Mouse (Mus musculus) kidney, embryonic 14.5 days (tissue): ENCODE measurements around the gene Ucp2. TPM values are rescaled to one million over a fixed set of nuclear protein-coding genes. Genes with fewer than 3 reads are reported as not detected.
"Not testable (repeated sequence)": the region's sequence is repeated elsewhere in the genome, so short reads cannot be mapped to it uniquely, and the experiment has no call there.

Experiments used
- ATAC-seq: fragments of 200-750 bp; cut with Nextera tagmentation; 2 replicates; pipeline ENCODE4 v1.8.0; 2017; ENCODE audit warnings: moderate number of reproducible peaks, mild to moderate bottlenecking, moderate TSS enrichment, moderate library complexity; ENCODE audit not compliant: low FRiP score, low TSS enrichment
- H3K27ac ChIP-seq: fragments of 300-500 bp; sonication (generic); 2 replicates; pipeline ENCODE4 v1.5.1; 2014; ENCODE audit warnings: low read depth, mild to moderate bottlenecking, low read length, moderate library complexity, mixed read lengths
- H3K27me3 ChIP-seq: fragments of 300-500 bp; sonication (generic); 2 replicates; pipeline ENCODE4 v1.6.1; 2014; ENCODE audit warnings: mild to moderate bottlenecking, low read length; ENCODE audit not compliant: control insufficient read depth, insufficient read depth
- H3K36me3 ChIP-seq: fragments of 300-500 bp; sonication (generic); 2 replicates; pipeline ENCODE4 v1.6.1; 2014; ENCODE audit warnings: low read length, mixed read lengths; ENCODE audit not compliant: control insufficient read depth, insufficient read depth
- H3K4me1 ChIP-seq: fragments of 300-500 bp; sonication (generic); 2 replicates; pipeline ENCODE4 v1.6.1; 2014; ENCODE audit warnings: low read length, mixed read lengths; ENCODE audit not compliant: control insufficient read depth, insufficient read depth
- H3K4me2 ChIP-seq: fragments of 300-500 bp; sonication (generic); replicated peaks from 2 replicates; pipeline ENCODE4 v1.6.1; 2014; ENCODE audit warnings: low read depth, mild to moderate bottlenecking, low read length
- H3K4me3 ChIP-seq: fragments of 300-500 bp; sonication (generic); 2 replicates; pipeline ENCODE4 v1.5.1; 2014; ENCODE audit warnings: mild to moderate bottlenecking, low read length
- H3K9ac ChIP-seq: fragments of 300-500 bp; sonication (generic); 2 replicates; pipeline ENCODE4 v1.6.1; 2014; ENCODE audit warnings: low read depth, mild to moderate bottlenecking, low read length, moderate library complexity
- H3K9me3 ChIP-seq: fragments of 300-500 bp; sonication (generic); 2 replicates; pipeline ENCODE4 v1.6.1; 2016; ENCODE audit warnings: low read length; ENCODE audit not compliant: control insufficient read depth
- WGBS: fragments of 180-500 bp; shearing (Covaris S2); extraction: QIAGEN DNeasy Blood & Tissue Kit; methylation state at CpG from one replicate; pipeline ENCODE4 v1.1.7; 2014; 5-methylcytosine and 5-hydroxymethylcytosine counted together
- polyA plus RNA-seq: library from polyadenylated mRNA; unstranded; fragments of >200 nt; fragmentation: Nextera tagmentation; extraction: Ambion mirVana; gene quantifications from 2 replicates; pipeline ENCODE4 v1.2.1, GENCODE M21; 2014

The Ucp2 gene
- polyA plus RNA-seq, 1 experiment from 2014 or later = 193 TPM

DNA sequence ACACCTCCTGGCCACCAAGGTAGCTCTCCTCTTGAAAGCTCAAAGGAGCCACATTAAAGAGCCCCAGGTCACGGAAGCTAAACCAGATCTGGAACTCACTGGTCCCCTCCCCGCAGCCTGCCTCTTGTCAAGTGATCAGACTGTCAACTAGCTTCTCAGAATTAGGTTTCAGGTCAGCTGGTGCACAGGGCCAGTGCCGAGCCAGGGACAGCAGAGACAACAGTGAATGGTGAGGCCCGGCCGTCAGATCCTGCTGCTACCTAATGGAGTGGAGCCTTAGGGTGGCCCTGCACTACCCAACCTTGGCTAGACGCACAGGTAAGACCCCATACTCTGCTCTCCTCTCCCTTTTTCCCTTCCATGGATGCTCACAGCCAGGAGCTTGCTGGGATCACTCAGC is 20.4 kb upstream of the Ucp2 start, which contains the start of gene Ucp3:
TSS of gene Ucp3 (plus strand) at position 214 of the 400 bp plus-strand sequence.
- H3K9me3 ChIP-seq = no peaks in the 10 kb centered on the region
- H3K27ac ChIP-seq = no peak within 1 kb of the TSS
- H3K36me3 ChIP-seq = peaks cover 24% of the 10 kb centered on the region
- no peak within 1 kb of the TSS for H3K4me3 ChIP-seq
- H3K4me2 ChIP-seq = no peak within 1 kb of the TSS
- WGBS = 57% methylated on average over 6 of the region's 6 CpGs
- H3K4me1 ChIP-seq = no peaks in the 10 kb centered on the region
- ATAC-seq = peak; percentile 15; the same call in 1 of the 2 replicates
- H3K27me3 ChIP-seq = no peaks in the 10 kb centered on the region
- no peak within 1 kb of the TSS for H3K9ac ChIP-seq

DNA sequence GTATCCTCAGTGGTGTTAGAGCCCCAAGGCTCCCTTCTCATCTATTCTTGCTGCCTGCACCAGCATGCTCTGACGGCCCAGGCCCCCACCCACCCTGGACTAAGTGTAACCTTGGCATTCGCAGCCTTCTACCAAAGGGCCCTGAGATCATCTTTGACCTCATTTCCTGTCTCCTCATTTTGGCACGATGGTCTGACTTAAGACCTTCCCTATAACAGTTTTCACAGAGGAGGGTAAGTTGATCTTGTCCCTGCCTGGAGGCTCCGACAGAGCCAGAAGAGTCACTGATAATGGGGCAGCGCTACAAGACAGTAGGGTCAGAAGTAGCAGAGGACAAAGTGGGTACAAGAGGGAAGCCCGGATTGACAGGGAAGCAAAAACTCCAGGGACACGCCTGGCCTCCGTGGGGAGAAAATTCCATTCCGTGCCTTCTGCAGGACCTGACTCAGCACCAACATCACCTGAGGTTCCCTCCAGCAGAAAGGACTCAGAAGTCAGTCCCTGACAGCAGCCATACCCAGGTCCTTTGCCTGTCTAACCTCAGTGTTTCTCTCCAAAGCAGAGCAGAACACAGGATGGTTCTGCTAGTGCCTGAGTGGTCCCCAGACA is 19.2 kb upstream of the Ucp2 start:
- no peak overlapping the region for H3K9ac ChIP-seq
- H3K4me2 ChIP-seq = no peak overlapping the region
- no peaks in the 10 kb centered on the region for H3K27me3 ChIP-seq
- no peak for ATAC-seq
- 78% methylated on average over 9 of the region's 9 CpGs for WGBS
- no peaks in the 10 kb centered on the region for H3K4me1 ChIP-seq
- no peak overlapping the region for H3K27ac ChIP-seq
- no peaks in the 10 kb centered on the region for H3K9me3 ChIP-seq
- no peak overlapping the region for H3K4me3 ChIP-seq
- H3K36me3 ChIP-seq = peaks cover 16% of the 10 kb centered on the region

DNA sequence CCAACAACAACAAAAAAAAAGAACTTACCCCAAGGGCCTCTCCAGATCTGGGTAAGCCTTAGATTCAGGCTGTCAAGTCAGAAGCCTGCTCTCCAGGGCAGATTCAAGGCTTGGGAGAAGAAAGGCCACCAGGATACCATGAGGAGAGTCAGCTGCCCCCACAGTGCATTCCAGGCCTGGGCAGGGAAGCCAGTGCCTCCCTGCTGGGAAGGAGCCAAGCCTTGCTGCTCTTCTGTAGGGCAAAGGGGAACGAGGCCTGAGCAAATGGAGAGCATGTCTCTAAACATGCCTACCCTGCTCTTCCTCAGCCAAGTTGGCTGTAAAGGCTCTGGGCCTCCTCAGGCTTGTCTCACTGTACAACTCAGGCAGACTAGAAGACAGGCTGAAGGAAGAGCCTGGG is 18.5 kb upstream of the Ucp2 start:
- ATAC-seq = no peak
- Histone ChIP-seq H3K27me3 (no peaks in the 10 kb centered on the region), H3K36me3 (peaks cover 10% of the 10 kb centered on the region), H3K4me3 (no peak overlapping the region), H3K27ac (no peak overlapping the region), H3K4me2 (no peak overlapping the region), H3K4me1 (no peaks in the 10 kb centered on the region), H3K9ac (no peak overlapping the region), H3K9me3 (no peaks in the 10 kb centered on the region)
- 56% methylated on average over 1 of the region's 1 CpGs for WGBS

DNA sequence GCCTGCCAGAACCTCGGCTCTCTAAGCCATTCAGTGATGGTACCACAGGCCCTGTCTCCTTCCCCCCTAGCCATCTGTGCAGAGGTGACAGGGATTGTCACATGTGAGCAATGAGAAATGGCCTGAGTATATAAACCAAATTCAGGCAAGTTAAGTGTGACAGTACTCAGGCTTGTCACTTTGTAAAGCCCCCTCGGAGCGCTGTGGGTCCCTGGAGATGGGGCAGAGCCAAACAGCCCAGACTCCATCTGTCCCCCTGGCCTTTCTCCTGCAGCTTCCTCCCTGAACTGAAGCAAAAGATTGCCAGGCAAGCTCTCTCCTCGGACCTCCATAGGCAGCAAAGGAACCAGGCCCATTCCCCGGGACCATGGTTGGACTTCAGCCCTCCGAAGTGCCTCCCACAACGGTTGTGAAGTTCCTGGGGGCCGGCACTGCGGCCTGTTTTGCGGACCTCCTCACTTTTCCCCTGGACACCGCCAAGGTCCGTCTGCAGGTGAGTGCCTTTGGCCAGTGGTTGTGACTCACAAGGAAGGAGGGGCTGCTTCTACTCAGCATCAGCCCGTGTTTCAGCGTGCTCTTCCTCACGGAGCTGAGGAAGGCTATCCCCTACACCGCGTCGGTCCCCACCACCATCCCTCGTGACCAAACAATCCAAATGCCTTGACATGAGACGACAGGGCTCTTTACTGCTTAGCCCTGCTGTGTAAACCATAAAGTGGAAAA is 13.9 kb upstream of the Ucp2 start:
- H3K27ac ChIP-seq = no peak overlapping the region
- H3K27me3 ChIP-seq = no peaks in the 10 kb centered on the region
- 76% methylated on average over 20 of the region's 20 CpGs for WGBS
- H3K9me3 ChIP-seq = no peaks in the 10 kb centered on the region
- no peak overlapping the region for H3K4me2 ChIP-seq
- 0 out of 2 replicates have a peak, but pooled peaks cover 3% of the 10 kb centered on the region for H3K4me1 ChIP-seq
- no peak overlapping the region for H3K4me3 ChIP-seq
- peak; percentile 37; the same call in 1 of the 2 replicates for ATAC-seq
- H3K9ac ChIP-seq = no peak overlapping the region
- H3K36me3 ChIP-seq = no peaks in the 10 kb centered on the region

DNA sequence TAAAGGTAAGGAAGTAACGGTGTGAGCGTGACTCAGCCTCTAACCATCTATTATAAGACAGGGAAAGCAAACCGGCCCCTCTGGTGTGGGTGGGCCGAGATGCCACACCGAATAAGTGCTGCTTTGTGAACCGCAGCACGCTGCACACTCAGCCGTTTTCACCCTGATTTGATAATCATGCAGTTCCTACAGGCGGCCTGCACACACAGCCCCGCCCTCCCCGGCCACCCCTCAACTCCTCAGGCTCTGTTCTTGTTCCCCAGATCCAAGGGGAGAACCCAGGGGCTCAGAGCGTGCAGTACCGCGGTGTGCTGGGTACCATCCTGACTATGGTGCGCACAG is 13.3 kb upstream of the Ucp2 start:
- Histone ChIP-seq H3K27me3 (no peaks in the 10 kb centered on the region), H3K9ac (no peak overlapping the region), H3K4me3 (no peak overlapping the region), H3K9me3 (no peaks in the 10 kb centered on the region), H3K36me3 (no peaks in the 10 kb centered on the region), H3K4me2 (no peak overlapping the region), H3K27ac (no peak overlapping the region), H3K4me1 (0 out of 2 replicates have a peak, but pooled peaks cover 3% of the 10 kb centered on the region)
- WGBS = 68% methylated on average over 15 of the region's 15 CpGs
- ATAC-seq = peak; percentile 64

DNA sequence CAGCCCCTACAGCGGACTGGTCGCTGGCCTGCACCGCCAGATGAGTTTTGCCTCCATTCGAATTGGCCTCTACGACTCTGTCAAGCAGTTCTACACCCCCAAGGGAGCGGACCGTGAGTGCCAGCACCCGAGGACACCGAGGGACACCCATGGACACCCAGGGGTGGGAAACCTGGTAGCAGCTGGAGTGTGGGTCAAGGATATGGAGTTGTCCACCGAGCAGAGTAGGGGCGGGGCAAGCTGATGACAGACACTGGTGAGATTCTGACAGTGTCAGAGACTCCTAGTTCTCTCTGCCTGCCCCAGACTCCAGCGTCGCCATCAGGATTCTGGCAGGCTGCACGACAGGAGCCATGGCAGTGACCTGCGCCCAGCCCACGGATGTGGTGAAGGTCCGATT is 13.0 kb upstream of the Ucp2 start:
- H3K36me3 ChIP-seq = no peaks in the 10 kb centered on the region
- H3K4me3 ChIP-seq = no peak overlapping the region
- no peak overlapping the region for H3K9ac ChIP-seq
- no peaks in the 10 kb centered on the region for H3K9me3 ChIP-seq
- ATAC-seq = peak; percentile 50; the same call in 1 of the 2 replicates
- no peak overlapping the region for H3K27ac ChIP-seq
- 78% methylated on average over 17 of the region's 17 CpGs for WGBS
- H3K27me3 ChIP-seq = no peaks in the 10 kb centered on the region
- 0 out of 2 replicates have a peak, but pooled peaks cover 3% of the 10 kb centered on the region for H3K4me1 ChIP-seq
- H3K4me2 ChIP-seq = no peak overlapping the region

DNA sequence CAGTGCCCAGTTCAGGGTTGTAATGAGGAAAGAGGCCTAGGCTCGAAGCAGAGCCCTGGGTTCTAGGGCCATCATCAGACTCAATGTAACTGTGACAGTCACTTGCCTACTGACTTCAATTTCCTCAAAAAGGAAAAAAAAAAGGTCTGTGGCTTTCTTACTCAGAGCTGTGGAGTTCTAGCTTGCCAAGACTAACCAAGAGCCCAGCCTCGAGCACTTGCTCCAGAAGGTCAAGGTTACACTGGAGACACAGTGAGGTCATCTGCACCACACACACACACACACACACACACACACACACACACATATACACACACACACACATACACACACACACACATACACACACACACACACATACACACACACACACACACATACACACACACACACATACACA is 11.1 kb upstream of the Ucp2 start:
- not testable (repeated sequence) for H3K36me3 ChIP-seq, H3K9ac ChIP-seq, H3K27ac ChIP-seq, H3K4me2 ChIP-seq, H3K27me3 ChIP-seq, H3K4me1 ChIP-seq, ATAC-seq, H3K4me3 ChIP-seq, H3K9me3 ChIP-seq
- 86% methylated on average over 2 of the region's 2 CpGs for WGBS

DNA sequence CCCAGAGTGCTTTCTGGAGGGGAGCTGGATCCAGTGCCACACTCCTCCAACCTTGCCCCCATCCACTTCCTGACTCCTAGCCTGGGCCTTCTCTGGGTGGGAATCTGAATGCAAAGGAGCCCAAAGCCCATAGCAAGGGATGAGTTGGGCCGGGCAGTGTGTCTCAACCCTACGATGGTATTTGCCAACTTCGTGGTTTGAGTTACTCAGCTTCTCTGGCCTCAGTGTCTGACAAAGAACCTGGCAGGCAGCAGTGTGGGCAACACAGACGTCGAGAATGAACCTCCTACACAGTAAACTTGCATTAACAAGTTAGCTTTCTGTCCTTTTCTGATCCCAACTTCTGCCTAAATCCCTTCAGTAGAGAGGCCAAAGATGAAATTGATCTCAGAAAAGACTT is 8.6 kb upstream of the Ucp2 start:
- Histone ChIP-seq H3K9me3 (no peaks in the 10 kb centered on the region), H3K4me3 (no peak overlapping the region), H3K27ac (no peak overlapping the region), H3K9ac (no peak overlapping the region), H3K27me3 (no peaks in the 10 kb centered on the region), H3K4me2 (no peak overlapping the region), H3K36me3 (no peaks in the 10 kb centered on the region), H3K4me1 (peaks cover 6% of the 10 kb centered on the region; the same call in 1 of the 2 replicates)
- ATAC-seq = no peak
- 85% methylated on average over 5 of the region's 5 CpGs for WGBS

DNA sequence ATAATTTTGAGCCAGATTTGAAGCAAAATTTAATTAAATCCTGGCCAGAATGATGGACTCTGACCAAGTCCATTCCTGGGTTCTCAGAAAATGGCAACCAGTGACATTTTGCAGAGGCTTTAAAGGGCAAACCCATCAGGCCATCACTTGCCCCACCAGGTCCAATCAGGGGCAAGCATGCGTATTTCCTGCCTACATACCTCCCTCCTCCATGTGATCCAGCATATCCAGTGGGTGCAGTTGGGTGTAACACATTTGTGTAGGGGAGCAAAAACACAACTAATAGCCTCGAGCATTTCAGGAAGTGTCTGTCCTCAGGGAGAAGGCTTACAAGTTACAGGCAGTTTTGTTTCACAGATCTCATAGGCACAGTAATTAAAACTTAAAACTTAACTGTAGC is 5.8 kb upstream of the Ucp2 start:
- H3K4me2 ChIP-seq = no peak overlapping the region
- no peaks in the 10 kb centered on the region for H3K27me3 ChIP-seq
- H3K27ac ChIP-seq = no peak overlapping the region
- peaks cover 4% of the 10 kb centered on the region; the same call in 1 of the 2 replicates for H3K4me1 ChIP-seq
- no peaks in the 10 kb centered on the region for H3K9me3 ChIP-seq
- no peak for ATAC-seq
- 49% methylated on average over 2 of the region's 2 CpGs for WGBS
- H3K36me3 ChIP-seq = no peaks in the 10 kb centered on the region
- no peak overlapping the region for H3K9ac ChIP-seq
- H3K4me3 ChIP-seq = no peak overlapping the region
